Mouse (Mus musculus) brain, adult 2 months (tissue): ENCODE measurements at regions not wholly inside any gene's neighbourhood (a gene's known extent, or its start where the extent isn't known, plus 50 kb on each side); places are given as distances from the start of the nearest gene placed in this dataset.
"Not testable (repeated sequence)": the region's sequence is repeated elsewhere in the genome, so short reads cannot be mapped to it uniquely, and the experiment has no call there.

Source experiments
- DNase-seq: peaks from one replicate; pipeline ENCODE4 v3.0.0; 2011; ENCODE audit warnings: low read depth, low spot score

DNA sequence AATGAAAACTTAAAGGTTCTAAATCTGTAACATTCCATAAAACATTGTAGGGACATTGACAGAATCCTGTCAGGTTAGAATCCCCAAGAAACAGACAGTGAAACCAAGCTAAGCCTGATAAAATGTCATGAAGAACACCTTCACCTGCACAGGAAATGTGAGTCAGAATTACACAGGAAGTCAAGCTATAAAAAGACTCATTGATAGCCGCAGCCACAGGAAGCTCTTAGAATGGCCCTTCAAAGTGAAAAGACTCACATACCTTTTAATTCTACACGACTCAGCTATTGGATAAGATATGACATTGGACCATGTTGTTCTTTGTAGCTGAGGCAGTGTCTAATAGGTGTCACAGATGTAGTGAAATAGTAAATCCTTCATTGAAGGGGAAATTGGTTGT lies 55.3 kb downstream of the Spin2c start:
- no peak for DNase-seq

DNA sequence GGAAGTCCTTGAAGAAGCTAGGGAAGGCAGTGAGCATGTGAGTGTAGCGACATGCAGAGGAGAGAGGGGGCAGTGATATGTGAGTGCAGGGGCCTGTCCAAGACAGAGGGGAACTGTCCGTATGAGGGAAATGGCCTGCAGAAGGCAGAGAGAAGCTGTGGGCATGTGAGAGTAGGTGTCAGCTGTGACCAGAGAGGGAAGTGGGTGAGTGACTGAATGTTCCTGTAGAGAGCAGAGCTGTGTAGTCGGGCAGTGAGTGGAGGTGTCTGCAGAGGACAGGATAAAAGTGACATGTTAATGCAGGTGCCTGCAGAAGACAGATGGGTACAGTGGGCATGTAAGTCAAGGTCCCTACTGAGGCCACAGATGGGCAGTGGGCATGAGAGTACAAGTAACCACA lies 84.4 kb downstream of the Samt1 start:
- no peak for DNase-seq

GRCm38 (mm10) chrX:153932586-153932985 lies 79.9 kb downstream of the Samt1 start:
- DNase-seq: peak; percentile 11

DNA sequence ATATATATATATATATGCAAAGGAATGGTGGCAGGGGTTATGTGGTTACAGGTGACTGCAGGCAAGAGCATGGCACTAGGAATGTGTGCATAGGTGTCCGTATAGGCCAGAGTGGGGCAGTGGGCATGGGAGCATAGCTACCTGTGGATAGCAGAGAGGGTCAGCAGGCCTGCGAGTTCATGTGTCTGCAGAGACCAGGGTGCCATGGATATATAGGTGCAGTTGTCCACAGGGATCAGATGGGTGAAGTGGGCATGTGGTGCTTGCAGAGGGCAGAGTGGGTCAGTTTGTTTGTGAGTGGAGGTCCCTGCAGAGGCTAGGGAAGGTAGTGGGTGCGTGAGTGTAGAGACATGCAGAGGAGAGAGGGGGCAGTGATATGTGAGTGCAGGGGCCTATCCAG lies 76.3 kb downstream of the Samt1 start:
- DNase-seq: no peak

DNA sequence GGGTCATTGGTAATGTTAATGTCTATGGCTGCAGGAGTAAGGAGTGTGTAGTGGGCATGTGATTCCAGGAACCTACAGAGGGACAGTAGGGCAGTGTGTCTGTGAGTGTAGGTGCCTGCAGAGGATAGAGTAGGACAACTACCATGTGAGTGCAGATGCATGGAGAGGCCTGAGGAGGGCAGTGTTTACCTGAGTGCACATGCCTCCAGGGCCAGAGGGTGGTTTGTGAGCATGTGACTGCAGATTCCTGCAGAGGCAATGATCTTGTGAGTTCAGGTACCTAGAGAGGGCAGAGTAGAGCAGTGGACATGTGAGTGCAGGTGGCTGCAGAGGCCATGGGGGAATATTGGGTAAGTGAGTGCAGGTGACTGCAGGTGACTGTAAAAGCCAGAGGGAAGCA lies 75.1 kb downstream of the Samt1 start:
- no peak for DNase-seq

DNA sequence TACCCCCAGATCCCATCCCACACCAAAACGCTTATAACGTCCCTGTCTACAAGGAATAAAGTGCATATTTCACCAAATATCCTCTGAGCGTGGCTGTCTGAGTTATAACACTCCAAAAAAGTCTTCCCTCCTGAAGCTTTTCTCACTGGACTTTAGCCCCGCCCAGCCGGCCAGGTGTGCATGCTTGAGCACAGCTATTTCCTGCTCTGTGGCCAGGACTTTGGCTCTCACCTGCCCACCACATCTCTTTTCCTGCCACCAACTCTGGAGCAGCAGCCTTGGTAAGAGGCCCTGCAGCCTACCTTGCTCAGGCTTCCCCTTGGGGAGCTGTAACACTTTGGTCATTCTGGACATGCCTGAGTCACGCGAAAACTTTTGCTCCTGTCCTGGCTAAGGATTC lies 72.4 kb downstream of the Samt1 start:
- DNase-seq: no peak

DNA sequence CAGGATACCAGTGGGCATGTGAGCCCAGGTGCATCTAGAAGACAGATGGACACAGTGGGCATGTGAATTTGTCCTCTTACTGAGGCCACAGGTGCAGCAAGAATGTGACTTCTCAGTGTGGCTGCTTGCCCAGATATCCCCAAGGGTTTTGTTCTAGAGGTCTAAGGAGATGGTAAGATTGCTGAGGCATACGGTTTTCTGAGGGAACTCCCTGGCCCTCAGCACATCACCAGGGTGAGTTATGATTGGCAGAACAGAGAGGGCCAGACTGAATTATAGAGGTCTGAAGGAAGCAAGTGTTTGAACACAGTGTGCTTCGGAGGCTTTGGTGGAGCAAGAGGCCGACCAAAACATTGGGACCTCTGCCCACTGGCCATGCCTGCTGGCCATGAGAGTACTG lies 71.3 kb downstream of the Samt1 start:
- not testable (repeated sequence) for DNase-seq
